Mouse (Mus musculus): ENCODE data around the gene Serpinb1c. TPM values are rescaled to one million over a fixed set of nuclear protein-coding genes. Genes with fewer than 3 reads are reported as not detected.

The Serpinb1c gene
- polyA plus RNA-seq, 1 experiment: not detected

GRCm38 (mm10) chr13:32834513-32834912 lies 63.5 kb downstream of the Serpinb1c start:
- DNase-seq (ENCODE audit: low read depth): no peak
- TF ChIP-seq POLR2A (IDR thresholded peaks at IDR 0.05; ENCODE audit: borderline replicate concordance, extremely low read depth, insufficient read depth, insufficient read length, poor library complexity, severe bottlenecking) (no peak), CTCF (IDR thresholded peaks at IDR 0.05; ENCODE audit: borderline replicate concordance, extremely low read depth, insufficient read depth, insufficient read length) (no peak)

- DNase-seq (ENCODE audit: low read depth): no peak
- TF ChIP-seq POLR2A (IDR thresholded peaks at IDR 0.05; ENCODE audit: borderline replicate concordance, extremely low read depth, insufficient read depth, insufficient read length, poor library complexity, severe bottlenecking) (no peak), CTCF (IDR thresholded peaks at IDR 0.05; ENCODE audit: borderline replicate concordance, extremely low read depth, insufficient read depth, insufficient read length) (no peak)
Measured at GRCm38 (mm10) chr13:32833237-32833636, 64.8 kb downstream of the Serpinb1c start.

- DNase-seq (ENCODE audit: low read depth): no peak
- no peak for TF ChIP-seq CTCF (IDR thresholded peaks at IDR 0.05; ENCODE audit: borderline replicate concordance, extremely low read depth, insufficient read depth, insufficient read length)
- TF ChIP-seq POLR2A (IDR thresholded peaks at IDR 0.05; ENCODE audit: borderline replicate concordance, extremely low read depth, insufficient read depth, insufficient read length, poor library complexity, severe bottlenecking): no peak
Measured at GRCm38 (mm10) chr13:32832776-32833175, 65.2 kb downstream of the Serpinb1c start.

GRCm38 (mm10) chr13:32831505-32832273 lies 66.3 kb downstream of the Serpinb1c start:
- no peak for DNase-seq (ENCODE audit: low read depth)
- TF ChIP-seq POLR2A (IDR thresholded peaks at IDR 0.05; ENCODE audit: borderline replicate concordance, extremely low read depth, insufficient read depth, insufficient read length, poor library complexity, severe bottlenecking): no peak
- TF ChIP-seq CTCF (IDR thresholded peaks at IDR 0.05; ENCODE audit: borderline replicate concordance, extremely low read depth, insufficient read depth, insufficient read length): no peak

Other genes with a start within 250 kb of the Serpinb1c start
- 0.24 and 0.29 TPM in 2 replicates for gene Mylk4, start 114.3 kb downstream of the Serpinb1c start, polyA plus RNA-seq (2012; rRNA removed)
- gene Wrnip1, start 96.2 kb downstream of the Serpinb1c start, polyA plus RNA-seq (2012; rRNA removed): 59.3 and 63.1 TPM in 2 replicates
- 0.50 and 0.70 TPM in 2 replicates for gene D930007J09Rik, start 95.4 kb downstream of the Serpinb1c start, polyA plus RNA-seq (2012; rRNA removed)
- gene Serpinb1a, start 47.0 kb downstream of the Serpinb1c start, polyA plus RNA-seq (2012; rRNA removed): 0.85 and 1.4 TPM in 2 replicates
- gene Serpinb6b, start 67.0 kb upstream of the Serpinb1c start, polyA plus RNA-seq (2012; rRNA removed): 0.95 and 1.4 TPM in 2 replicates
- 0.62 and 0.89 TPM in 2 replicates for gene Serpinb9, start 105.0 kb upstream of the Serpinb1c start, polyA plus RNA-seq (2012; rRNA removed)
- 0.14 and 0.15 TPM in 2 replicates for gene Serpinb9b, start 129.2 kb upstream of the Serpinb1c start, polyA plus RNA-seq (2012; rRNA removed)
- gene Serpinb1b, start 180.4 kb upstream of the Serpinb1c start, polyA plus RNA-seq (2012; rRNA removed): 0.98 and 3.3 TPM in 2 replicates

Data from brain, embryonic 14.5 days (tissue).